Mouse (Mus musculus): Measurements from ENCODE around the gene 2210418O10Rik.
"Not testable (repeated sequence)": the region's sequence is repeated elsewhere in the genome, so short reads cannot be mapped to it uniquely, and the experiment has no call there.

DNA sequence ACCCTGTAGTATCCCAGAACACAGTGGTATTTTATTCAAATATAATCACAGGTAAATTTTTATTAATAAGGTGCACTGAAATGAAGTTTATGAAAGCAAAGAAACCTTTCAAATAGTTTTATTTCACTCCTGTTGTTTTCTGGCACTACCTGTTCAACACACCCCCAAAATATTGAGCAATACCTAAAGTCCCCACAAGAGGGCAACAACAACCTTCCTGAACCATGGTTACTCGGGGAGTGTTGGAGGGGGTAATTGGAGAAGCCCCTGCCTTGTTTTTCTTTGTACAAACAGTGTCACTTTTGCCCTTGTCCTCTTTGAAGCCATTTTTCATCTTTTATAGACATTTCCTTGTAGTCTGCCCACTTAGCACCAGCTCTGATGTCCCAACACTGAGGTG lies 22.1 kb downstream of the 2210418O10Rik start:
- not testable (repeated sequence) for TF ChIP-seq CTCF (IDR thresholded peaks at IDR 0.05; ENCODE audit: borderline replicate concordance, extremely low read depth, insufficient read depth, insufficient read length); POLR2A (IDR thresholded peaks at IDR 0.05; ENCODE audit: borderline replicate concordance, extremely low read depth, insufficient read depth, insufficient read length, poor library complexity, severe bottlenecking)
